Mouse (Mus musculus): ENCODE measurements around the gene Prdx5. TPM values are rescaled to one million over a fixed set of nuclear protein-coding genes. Genes with fewer than 3 reads are reported as not detected.

The Prdx5 gene
- total and polyA plus RNA-seq, 3 experiments, result 74.8 to 137 (median 83.5) TPM

DNA sequence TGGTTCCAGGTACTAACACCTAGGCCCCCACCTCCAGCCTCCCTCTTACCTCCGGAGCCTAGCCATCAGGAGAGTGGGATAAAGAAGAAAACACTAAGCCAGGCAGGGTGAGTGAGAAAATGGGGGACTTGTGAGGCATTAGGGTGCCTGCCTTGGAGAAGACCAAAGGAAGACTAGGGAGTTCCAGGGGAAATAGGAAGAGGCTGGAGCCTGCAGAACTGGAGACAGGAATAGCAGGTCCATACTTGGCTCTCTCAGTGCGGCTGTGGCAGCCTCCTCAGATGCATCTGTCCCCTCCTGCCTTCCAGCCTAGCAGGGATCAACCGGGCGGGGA is 23.2 kb upstream of the Prdx5 start:
- peaks cover 0 to 4% of the 10 kb centered on the region in 2 experiments; a peak in 2 of 4 replicates for H3K4me1 ChIP-seq (ENCODE audit: control insufficient read depth in 1 of 2, insufficient read depth in 2 of 2)
- dilution Hi-C loops (cut with MboI; ENCODE audit: extremely low pct_ligation_motif_present, extremely low pct_unique_long_range_greater_than_20kb, low sequenced_read_pairs), result no loop called here

DNA sequence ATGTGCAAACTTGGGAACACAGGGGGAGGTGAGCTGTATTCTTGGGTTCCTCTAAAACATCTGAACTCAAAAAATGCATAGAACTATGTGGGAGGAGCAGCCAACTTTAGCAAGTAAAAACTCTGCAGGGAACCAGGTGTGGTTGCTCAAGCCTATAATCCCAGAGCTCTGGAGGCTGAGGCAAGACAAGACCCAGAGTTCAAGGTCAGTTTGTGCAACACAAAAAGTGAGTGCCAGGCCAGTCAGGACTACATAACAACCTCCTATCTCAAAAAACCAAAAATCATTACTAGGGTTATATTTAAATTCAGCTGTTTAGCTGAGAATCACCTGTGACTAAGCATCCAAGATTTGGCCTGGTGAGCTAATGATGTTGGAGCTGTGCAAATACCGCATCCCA is 22.1 kb upstream of the Prdx5 start:
- Histone ChIP-seq H3K4me3 (replicated peaks in 1 of 3; ENCODE audit: low read depth in 2 of 3, low read length in 2 of 3, poor library complexity in 1 of 3) (no peak overlapping the region), H3K27ac (ENCODE audit: insufficient read depth, low read depth) (no peak overlapping the region), H3K36me3 (replicated peaks in 1 of 2; ENCODE audit: control insufficient read depth in 1 of 2, insufficient read depth in 1 of 2, low read length in 1 of 2) (no peaks in the 10 kb centered on the region), H3K79me2 (replicated peaks; ENCODE audit: control insufficient read depth, extremely low read depth, insufficient read depth, poor library complexity, severe bottlenecking) (no peaks in the 10 kb centered on the region), H3K9ac (ENCODE audit: insufficient read depth, low read depth) (no peak overlapping the region), H3K4me1 (ENCODE audit: control insufficient read depth in 1 of 2, insufficient read depth in 2 of 2) (peaks cover 0 to 4% of the 10 kb centered on the region in 2 experiments; a peak in 2 of 4 replicates), H3K4me2 (ENCODE audit: insufficient read depth, low read depth, poor library complexity, severe bottlenecking) (no peak overlapping the region), H3K9me3 (replicated peaks; ENCODE audit: low read length) (no peaks in the 10 kb centered on the region), H3K27me3 (replicated peaks) (no peaks in the 10 kb centered on the region)
- dilution Hi-C loops (cut with MboI; ENCODE audit: extremely low pct_ligation_motif_present, extremely low pct_unique_long_range_greater_than_20kb, low sequenced_read_pairs) (no loop called here), in situ Hi-C loops (cut with MboI; ENCODE audit: low pct_ligation_motif_present, low pct_unique_long_range_greater_than_20kb, low sequenced_read_pairs) (no loop called here)
- no peak for DNase-seq (ENCODE audit: extremely low read depth)
- TF ChIP-seq GABPA (IDR thresholded peaks at IDR 0.05; ENCODE audit: insufficient replicate concordance, low read depth, low read length), result no peak

More for the DNA sequence above, 23.2 kb upstream of the Prdx5 start:
- no peak overlapping the region for H3K4me2 ChIP-seq (ENCODE audit: insufficient read depth, low read depth, poor library complexity, severe bottlenecking)
- DNase-seq (ENCODE audit: extremely low read depth), result no peak
- peaks cover 0 to 5% of the 10 kb centered on the region in 2 experiments for H3K36me3 ChIP-seq (replicated peaks in 1 of 2; ENCODE audit: control insufficient read depth in 1 of 2, insufficient read depth in 1 of 2, low read length in 1 of 2)
- no peak overlapping the region for H3K4me3 ChIP-seq (replicated peaks in 1 of 3; ENCODE audit: low read depth in 2 of 3, low read length in 2 of 3, poor library complexity in 1 of 3)
- no peaks in the 10 kb centered on the region for H3K9me3 ChIP-seq (replicated peaks; ENCODE audit: low read length)
- in situ Hi-C loops (cut with MboI; ENCODE audit: low pct_ligation_motif_present, low pct_unique_long_range_greater_than_20kb, low sequenced_read_pairs), result no loop called here
- H3K79me2 ChIP-seq (replicated peaks; ENCODE audit: control insufficient read depth, extremely low read depth, insufficient read depth, poor library complexity, severe bottlenecking), result no peaks in the 10 kb centered on the region
- no peak overlapping the region for H3K27ac ChIP-seq (ENCODE audit: insufficient read depth, low read depth)
- TF ChIP-seq ZKSCAN1 (IDR thresholded peaks at IDR 0.05; ENCODE audit: borderline replicate concordance, low read depth, low read length) (no peak), NRF1 (IDR thresholded peaks at IDR 0.05; ENCODE audit: low read depth, low read length) (no peak), CHD1 (IDR thresholded peaks at IDR 0.05; ENCODE audit: low read depth, low read length) (no peak), ELF1 (IDR thresholded peaks at IDR 0.05; ENCODE audit: low read depth, low read length) (no peak), MAX (IDR thresholded peaks at IDR 0.05; ENCODE audit: low read length) (no peak), ZC3H11A (IDR thresholded peaks at IDR 0.05; ENCODE audit: low read depth, low read length) (no peak), MAZ (IDR thresholded peaks at IDR 0.05; ENCODE audit: low read depth, low read length) (no peak), ZNF384 (IDR thresholded peaks at IDR 0.05; ENCODE audit: low read depth, low read length) (no peak), RAD21 (IDR thresholded peaks at IDR 0.05; ENCODE audit: low read depth, low read length) (no peak), POLR2A (IDR thresholded peaks at IDR 0.05; ENCODE audit: low read depth, low read length) (no peak), MAFK (IDR thresholded peaks at IDR 0.05; ENCODE audit: insufficient replicate concordance, low read length) (no peak)
- H3K9ac ChIP-seq (ENCODE audit: insufficient read depth, low read depth), result no peak overlapping the region
- no peaks in the 10 kb centered on the region for H3K27me3 ChIP-seq (replicated peaks)

DNA sequence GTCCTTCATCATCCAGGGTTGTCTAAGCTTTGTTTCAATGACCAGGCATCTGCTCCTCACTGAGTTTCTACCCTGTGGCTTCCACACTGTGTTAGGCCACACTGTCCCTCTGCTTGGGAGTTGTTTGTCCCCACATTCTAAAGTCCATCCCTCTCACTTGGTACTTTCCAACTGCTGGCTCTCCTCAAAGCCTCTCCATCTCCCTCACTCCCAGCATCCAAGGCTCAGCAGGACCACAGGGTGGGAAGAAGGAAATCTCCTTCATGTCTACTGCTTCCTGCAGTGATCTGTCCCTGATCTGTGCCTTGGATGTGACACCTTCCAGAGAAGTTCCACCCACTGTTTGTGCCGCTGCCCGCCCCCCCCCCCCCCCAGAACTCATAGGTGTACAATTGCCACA is 21.1 kb upstream of the Prdx5 start:
- Histone ChIP-seq H3K4me1 (ENCODE audit: control insufficient read depth in 1 of 2, insufficient read depth in 2 of 2) (peaks cover 0 to 4% of the 10 kb centered on the region in 2 experiments; a peak in 2 of 4 replicates), H3K36me3 (replicated peaks in 1 of 2; ENCODE audit: control insufficient read depth in 1 of 2, insufficient read depth in 1 of 2, low read length in 1 of 2) (no peaks in the 10 kb centered on the region), H3K27me3 (replicated peaks) (no peaks in the 10 kb centered on the region), H3K4me2 (ENCODE audit: insufficient read depth, low read depth, poor library complexity, severe bottlenecking) (no peak overlapping the region), H3K27ac (ENCODE audit: insufficient read depth, low read depth) (no peak overlapping the region), H3K4me3 (replicated peaks in 1 of 3; ENCODE audit: low read depth in 2 of 3, low read length in 2 of 3, poor library complexity in 1 of 3) (no peak overlapping the region), H3K9me3 (replicated peaks; ENCODE audit: low read length) (no peaks in the 10 kb centered on the region), H3K9ac (ENCODE audit: insufficient read depth, low read depth) (no peak overlapping the region), H3K79me2 (replicated peaks; ENCODE audit: control insufficient read depth, extremely low read depth, insufficient read depth, poor library complexity, severe bottlenecking) (no peaks in the 10 kb centered on the region)
- in situ Hi-C loops (cut with MboI; ENCODE audit: low pct_ligation_motif_present, low pct_unique_long_range_greater_than_20kb, low sequenced_read_pairs), result no loop called here
- TF ChIP-seq PAX5 (IDR thresholded peaks at IDR 0.05; ENCODE audit: low read length) (no peak), EP300 (IDR thresholded peaks at IDR 0.05; ENCODE audit: low read length) (no peak)
- dilution Hi-C loops (cut with MboI; ENCODE audit: extremely low pct_ligation_motif_present, extremely low pct_unique_long_range_greater_than_20kb, low sequenced_read_pairs), result no loop called here
- DNase-seq (ENCODE audit: extremely low read depth), result no peak
